Mouse (Mus musculus) liver (tissue): ENCODE data around the gene Ppp4r1.

Experiments used
- DNase-seq: peaks from one replicate; pipeline ENCODE4 v3.0.0-alpha.2; 2020; ENCODE audit warnings: mixed read lengths

Ppp4r1 gene

GRCm38 (mm10) chr17:65782551-65783141 lies at the start of gene Ppp4r1:
Gene Ppp4r1 (plus strand): TSS chr17:65782573.
- DNase-seq, result peak; percentile 81

GRCm38 (mm10) chr17:65732666-65733065 lies 49.7 kb upstream of the Ppp4r1 start:
- DNase-seq, result no peak

GRCm38 (mm10) chr17:65735088-65735487 lies 47.3 kb upstream of the Ppp4r1 start:
- no peak for DNase-seq

DNA sequence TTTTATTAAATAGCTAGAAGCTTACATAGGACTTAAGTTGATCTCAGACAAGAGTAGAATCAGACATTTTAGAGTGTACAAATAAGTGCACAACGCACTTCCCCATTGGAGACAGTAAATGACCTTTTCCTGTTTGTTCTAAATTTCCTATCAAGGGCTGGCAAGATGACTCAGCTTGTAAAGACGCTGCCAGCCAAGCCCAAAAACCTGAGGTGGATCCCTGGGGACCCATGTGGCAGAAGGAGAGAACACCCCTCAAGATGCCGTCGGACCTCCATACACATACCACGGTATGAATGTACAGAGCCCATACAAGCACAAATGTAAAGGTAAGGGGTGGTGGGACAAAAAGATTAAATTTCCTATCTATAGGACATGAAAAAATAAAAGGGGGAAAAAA lies 45.2 kb upstream of the Ppp4r1 start:
- DNase-seq, result no peak

DNA sequence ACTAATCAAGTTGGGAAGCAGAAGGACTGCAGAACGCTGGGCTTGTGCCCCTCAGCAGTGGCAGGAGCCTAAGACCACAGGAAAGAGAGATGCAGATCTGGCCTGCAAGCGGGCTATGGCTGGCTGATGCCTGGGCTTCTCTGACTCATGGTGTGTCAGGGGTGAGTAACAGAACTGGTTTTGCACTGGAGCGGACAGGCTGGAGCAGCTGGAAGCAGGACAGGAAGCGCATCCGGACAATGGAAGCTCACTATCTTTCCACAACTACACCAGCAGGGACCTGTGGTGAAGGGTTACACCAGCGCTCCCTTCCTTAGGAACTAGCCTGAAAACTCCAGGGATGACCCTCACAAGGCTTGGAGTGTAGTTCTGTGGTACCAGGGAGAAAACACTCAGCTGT lies 44.8 kb upstream of the Ppp4r1 start:
- peak; percentile 17 for DNase-seq

DNA sequence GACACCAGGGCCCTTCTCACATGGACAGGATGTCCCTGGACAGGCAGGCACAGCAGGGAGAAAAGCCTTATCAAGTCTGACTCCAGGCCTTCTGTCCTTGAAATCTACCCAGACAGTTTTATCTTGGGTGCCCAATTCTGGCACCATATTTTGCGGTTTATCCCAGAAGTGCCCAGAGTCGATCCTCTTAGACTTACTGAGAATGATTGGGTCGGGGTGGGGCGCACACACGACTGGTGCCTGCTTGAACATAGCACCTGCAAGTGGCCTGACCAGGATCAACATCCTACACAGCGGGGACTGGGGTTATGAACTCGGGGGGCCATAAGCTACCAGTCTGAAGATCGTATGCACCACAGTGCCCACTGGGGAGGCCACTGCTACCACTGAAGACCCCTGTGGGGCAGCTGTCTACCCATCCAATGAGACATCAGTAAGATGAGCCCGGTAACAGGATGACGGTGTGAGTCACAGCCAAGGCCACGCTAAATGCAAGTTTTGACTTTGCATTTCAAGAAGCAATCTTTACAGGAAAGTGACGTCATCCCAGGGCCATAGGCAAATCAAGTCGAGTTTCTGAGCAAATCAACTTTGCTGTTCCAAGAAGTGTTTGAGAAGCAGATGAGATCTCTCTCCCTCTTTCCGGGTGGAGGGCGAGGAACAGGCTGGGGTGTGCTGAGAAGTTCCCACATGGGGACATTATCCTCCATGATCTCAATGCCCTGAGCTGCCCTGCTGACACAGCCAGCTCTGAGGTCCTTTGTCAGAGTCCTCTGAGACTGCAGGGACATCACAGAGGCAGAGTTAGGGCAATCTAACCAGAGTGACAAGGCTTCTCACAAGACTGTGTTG lies 42.3 kb upstream of the Ppp4r1 start:
- DNase-seq, result no peak

GRCm38 (mm10) chr17:65741565-65741964 lies 40.8 kb upstream of the Ppp4r1 start:
- DNase-seq, result no peak

- no peak for DNase-seq
These were observed 40.0 kb upstream of the Ppp4r1 start for GRCm38 (mm10) chr17:65742245-65742905.

- DNase-seq, result no peak
These were observed 39.4 kb upstream of the Ppp4r1 start for GRCm38 (mm10) chr17:65742969-65743368.

- DNase-seq, result no peak
These were observed 38.6 kb upstream of the Ppp4r1 start for GRCm38 (mm10) chr17:65743664-65744330.

DNA sequence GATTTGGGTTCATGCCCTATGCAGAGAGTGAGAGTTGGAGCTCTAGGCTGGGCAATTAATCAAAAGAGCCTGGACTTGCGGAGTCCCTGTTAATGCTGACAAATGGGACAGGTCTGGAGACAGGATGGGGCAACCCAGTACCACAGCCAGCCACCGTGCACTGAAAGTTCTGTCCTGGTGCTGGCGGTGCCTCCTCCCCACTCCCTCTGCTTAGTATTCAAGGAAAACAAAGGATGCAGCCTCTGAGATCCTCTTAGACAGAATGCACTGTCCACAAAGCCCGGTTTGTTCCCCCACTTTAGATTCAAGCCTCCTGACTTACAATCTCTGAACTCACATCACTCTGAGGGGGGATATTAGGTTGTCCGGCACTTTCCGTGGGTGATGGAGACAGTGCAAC lies 36.1 kb upstream of the Ppp4r1 start:
- no peak for DNase-seq

DNA sequence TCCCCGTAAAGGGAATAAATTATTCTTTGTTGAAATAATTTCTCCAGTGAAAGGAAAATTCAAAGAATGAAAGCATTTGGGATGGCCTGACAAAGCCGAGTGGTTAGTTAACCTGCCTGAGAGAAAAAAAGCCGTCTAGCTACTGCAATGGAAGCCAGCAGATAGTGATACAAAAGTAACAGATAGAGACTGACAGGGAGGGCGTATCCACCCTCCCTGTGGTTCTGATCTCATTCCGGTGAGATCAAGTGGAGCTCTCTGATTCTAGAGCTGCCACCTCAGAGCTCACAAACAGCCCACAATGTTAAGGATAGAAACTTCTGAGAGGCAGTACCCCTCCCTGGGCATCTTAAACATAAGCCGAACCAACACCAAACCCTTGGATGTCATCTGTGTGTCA lies 33.4 kb upstream of the Ppp4r1 start:
- DNase-seq, result no peak

DNA sequence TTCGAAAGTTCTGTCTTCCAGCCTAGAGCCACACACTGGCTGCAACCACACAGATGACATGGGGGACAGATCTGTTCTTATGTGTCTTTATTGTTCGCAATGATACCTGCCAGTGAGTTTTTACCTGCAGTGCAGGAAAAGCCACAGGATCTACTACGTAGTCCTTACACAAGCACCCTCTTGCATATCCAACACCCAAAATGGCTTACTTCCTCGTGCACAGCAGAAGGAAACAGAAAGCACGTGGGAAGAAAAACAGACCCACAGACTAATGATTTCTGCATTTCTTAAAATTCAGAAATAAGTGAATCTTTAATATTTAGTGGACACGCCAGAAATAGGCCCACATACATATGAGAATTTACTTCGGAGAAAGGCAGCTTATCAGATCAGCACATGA lies 32.6 kb upstream of the Ppp4r1 start:
- DNase-seq, result no peak

DNA sequence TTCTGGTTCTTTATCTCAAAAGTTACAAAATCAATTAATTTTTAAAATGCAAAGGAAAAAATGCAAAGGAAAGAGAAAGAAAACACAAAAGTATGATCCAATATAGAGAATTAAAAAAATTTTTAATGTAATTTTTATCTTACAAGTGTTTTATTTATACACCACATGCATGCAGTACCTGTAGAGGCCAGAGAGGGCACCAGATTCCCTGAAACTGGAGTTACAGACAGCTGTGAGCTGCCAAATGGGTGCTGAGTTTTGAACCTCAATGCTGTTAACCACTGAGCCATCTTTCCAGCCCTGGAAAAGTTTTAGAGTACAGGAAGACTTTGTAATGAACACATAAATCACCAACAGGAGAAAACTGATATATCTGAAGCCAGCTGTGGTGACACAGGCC lies 32.1 kb upstream of the Ppp4r1 start:
- no peak for DNase-seq

GRCm38 (mm10) chr17:65753130-65753529 lies 29.2 kb upstream of the Ppp4r1 start:
- DNase-seq, result no peak

- DNase-seq, result no peak
These were observed 26.5 kb upstream of the Ppp4r1 start for GRCm38 (mm10) chr17:65755857-65756256.

- DNase-seq, result no peak
These were observed 25.2 kb upstream of the Ppp4r1 start for GRCm38 (mm10) chr17:65757150-65757549.

- no peak for DNase-seq
These were observed 19.2 kb upstream of the Ppp4r1 start for GRCm38 (mm10) chr17:65763221-65763620.

DNA sequence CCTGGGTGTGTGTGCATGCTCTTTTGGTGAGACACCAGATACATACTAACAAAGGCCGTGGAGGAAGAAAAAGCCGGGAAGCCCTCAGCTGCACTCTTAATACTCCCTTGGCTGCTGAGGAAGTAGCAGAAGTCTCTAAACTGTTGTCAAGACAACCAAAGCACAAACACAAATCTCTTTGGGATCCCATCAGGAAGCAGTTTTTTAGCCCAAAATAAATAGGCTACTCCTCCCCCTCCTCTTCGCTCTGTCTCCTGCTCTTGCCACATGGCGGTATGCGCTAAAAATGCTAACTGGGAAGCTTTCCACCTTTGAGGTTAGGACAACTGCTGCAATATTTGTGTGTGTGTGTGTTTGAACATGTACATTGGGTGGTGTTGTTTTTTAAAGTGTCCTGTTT lies 13.9 kb upstream of the Ppp4r1 start:
- no peak for DNase-seq

DNA sequence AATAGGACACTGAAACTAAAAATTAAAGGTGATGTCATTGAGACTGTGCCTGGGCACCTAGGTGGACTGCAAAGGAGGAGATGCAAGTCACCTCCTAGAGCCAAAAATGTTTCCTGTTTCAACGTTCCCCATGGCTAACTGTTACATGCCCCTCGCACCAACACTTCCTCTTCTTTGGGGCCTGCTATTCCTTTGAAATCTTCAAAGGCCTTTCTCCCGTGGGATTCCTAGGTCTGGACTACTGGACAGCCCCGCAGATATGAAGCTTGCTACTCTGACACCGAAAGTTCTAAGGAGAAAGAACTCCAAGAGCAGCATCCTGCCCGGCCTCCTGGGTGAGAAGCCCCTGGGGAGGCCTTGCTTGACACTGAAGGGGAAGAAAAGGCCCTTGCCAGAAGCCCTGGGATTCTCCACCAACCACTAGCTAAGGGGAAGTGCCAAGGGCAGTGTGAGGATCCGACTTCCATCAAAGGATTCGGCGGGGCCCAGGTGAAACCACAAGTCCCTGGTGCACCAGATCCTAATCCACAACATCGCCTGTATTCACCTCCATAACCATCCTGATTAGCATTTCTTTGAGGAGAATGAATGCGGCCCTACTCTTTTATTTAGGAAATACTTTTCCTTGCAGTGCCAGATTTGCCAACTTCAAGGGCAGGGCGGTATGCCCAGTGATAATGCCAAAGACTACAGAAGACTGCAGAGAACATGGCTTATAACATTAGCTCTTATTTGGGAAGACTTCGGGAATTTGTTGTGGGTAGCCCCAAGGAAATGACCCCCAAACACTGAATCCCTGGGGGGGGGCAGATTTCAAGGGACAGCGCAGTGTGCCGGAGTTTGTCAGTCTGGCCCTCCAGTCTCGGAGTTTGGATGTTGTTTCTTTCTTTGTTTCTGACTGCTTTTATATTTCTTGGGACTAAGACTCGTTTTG lies 11.1 kb upstream of the Ppp4r1 start:
- no peak for DNase-seq

DNA sequence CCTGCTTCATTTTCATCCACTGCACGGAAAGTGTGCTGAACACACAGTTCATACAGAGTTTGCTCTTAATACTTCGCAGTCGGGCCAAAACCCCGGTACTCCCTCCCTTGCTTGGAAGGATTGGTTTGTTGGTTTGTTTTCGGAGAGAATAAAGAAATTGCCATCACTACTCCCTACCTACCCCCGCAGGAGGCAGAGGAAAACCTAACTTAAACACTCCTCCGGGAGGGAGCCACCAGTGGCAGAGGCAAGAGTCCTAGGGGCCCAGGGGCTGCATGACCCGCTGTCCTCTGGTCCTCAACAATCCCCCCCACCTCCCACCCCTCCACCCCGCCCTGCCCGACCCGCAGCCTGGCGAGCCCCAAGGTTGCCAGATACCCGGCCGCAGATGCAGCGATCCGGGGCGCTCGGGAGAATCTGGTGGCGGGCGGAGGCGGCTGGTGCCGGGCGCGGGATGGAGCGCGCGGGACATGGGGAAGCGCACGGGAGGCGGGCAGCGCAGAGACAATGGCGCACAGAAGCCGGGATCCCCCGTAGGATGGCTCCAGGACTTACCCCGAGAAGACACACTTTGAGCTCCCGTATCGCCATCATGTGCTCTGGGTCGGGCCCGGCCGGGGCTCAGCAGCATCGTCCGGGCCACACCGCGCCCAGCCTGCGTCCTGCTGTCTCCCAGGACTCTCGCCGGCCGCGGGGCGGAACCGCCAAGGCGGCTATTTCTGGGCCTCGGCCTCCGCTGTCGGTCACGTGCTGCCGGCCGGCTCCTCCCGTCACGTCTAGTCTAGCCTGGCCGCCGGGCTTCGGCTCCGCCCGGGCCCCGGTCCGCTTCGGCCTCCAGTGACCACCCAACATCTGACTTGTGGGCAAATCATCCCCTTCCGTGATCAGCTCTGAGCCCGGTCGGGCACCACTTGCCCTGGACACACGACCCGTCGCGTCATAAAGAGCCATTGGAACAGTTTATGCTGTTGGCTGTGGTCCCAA lies 10.1 kb upstream of the Ppp4r1 start, which contains the start of gene Rab31:
TSS of gene Rab31 (minus strand) at position 802 of the 984 bp plus-strand sequence.
- DNase-seq, result peak; percentile 62
